ENCODE assay signal across 9 mouse cellular contexts in the genomic region with DNA sequence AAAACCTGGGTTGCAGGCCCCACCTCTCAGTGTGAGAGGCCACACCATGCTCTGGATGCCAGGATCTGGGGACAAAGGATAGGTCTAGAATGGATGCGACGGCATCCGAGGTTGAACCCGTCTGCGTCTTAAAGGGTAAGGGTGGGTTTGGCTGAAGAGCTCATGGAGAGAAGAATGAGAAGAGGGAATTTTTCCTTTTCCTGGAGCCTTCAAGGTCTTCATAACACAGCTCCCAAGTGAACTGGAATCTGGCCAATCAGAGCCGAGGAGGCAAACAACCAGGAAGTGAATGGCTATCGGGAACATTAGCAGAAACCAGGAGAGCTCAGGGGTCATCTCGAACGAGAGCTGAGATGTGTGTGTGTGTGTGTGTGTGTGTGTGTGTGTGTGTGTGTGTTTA.
A peak's percentile ranks its signal among the peaks of the same experiment; 100 is the strongest.
DNase-seq lines count a peak whose midpoint lies in the region; ATAC-seq and TF ChIP-seq lines count a peak whose summit lies in the region.
"Had no signal": no experiment of that assay in that cellular context is flagged by ENCODE, and none has a peak within 500 bp of the region (broad histone marks: within the 10 kb centered on the region; RNA-seq: fewer than 3 reads in every experiment).

No protein-coding gene starts in this region.

- no peak overlapping the region for H3K9ac ChIP-seq in midbrain, embryonic 12.5 days (replicated peaks)
- no peak overlapping the region for H3K9ac ChIP-seq in midbrain, embryonic 15.5 days
- H3K9ac ChIP-seq in hindbrain, embryonic 16.5 days (ENCODE audit: low read depth, low read length): no peak overlapping the region
- H3K9ac ChIP-seq: neural tube, embryonic 12.5 days had no signal

- WGBS in midbrain, embryonic 12.5 days: 83% methylated on average over 9 of the region's 9 CpGs
- 84% methylated on average over 9 of the region's 9 CpGs for WGBS in midbrain, embryonic 15.5 days
- WGBS in hindbrain, embryonic 16.5 days: 60% methylated on average over 9 of the region's 9 CpGs
- WGBS in thymus, adult 2 months: 89% methylated on average over 9 of the region's 9 CpGs

- peak; percentile 32 for DNase-seq in brain, embryonic 14.5 days (ENCODE audit: low read depth)
- DNase-seq in lung, postnatal 14 days: peak; percentile 47
- no peak for DNase-seq in thymus, adult 2 months
- no peak for DNase-seq in layer of hippocampus, postnatal 25 days (ENCODE audit: extremely low spot score in 1 of 2, low spot score in 1 of 2)
- no peak for DNase-seq in left cerebral cortex, adult 11 months (ENCODE audit: low spot score)

- no peaks in the 10 kb centered on the region for H3K9me3 ChIP-seq in midbrain, embryonic 12.5 days
- H3K9me3 ChIP-seq in midbrain, embryonic 15.5 days: no peaks in the 10 kb centered on the region
- H3K9me3 ChIP-seq in hindbrain, embryonic 16.5 days (ENCODE audit: control insufficient read depth, low read length): no peaks in the 10 kb centered on the region
- H3K9me3 ChIP-seq: neural tube, embryonic 12.5 days had no signal

- TF ChIP-seq POLR2A in brain, embryonic 14.5 days (IDR thresholded peaks at IDR 0.05; ENCODE audit: borderline replicate concordance, extremely low read depth, insufficient read depth, insufficient read length, poor library complexity, severe bottlenecking): no peak
- TF ChIP-seq POLR2A in thymus, adult 2 months (IDR thresholded peaks at IDR 0.05; ENCODE audit: control insufficient read depth, extremely low read depth, insufficient read depth, low read length, poor library complexity): no peak

- 0 out of 2 replicates have a peak, but pooled peaks cover 7% of the 10 kb centered on the region for H3K4me1 ChIP-seq in midbrain, embryonic 12.5 days
- H3K4me1 ChIP-seq in midbrain, embryonic 15.5 days: peaks cover 4% of the 10 kb centered on the region; the same call in 1 of the 2 replicates
- peaks cover 5% of the 10 kb centered on the region; the same call in 1 of the 2 replicates for H3K4me1 ChIP-seq in hindbrain, embryonic 16.5 days (ENCODE audit: control insufficient read depth, insufficient read depth, low read depth, low read length)
- H3K4me1 ChIP-seq in thymus, adult 2 months (replicated peaks; ENCODE audit: control insufficient read depth, insufficient read depth, low read length): no peaks in the 10 kb centered on the region
- H3K4me1 ChIP-seq: neural tube, embryonic 12.5 days had no signal

- no peaks in the 10 kb centered on the region for H3K36me3 ChIP-seq in midbrain, embryonic 12.5 days
- no peaks in the 10 kb centered on the region for H3K36me3 ChIP-seq in midbrain, embryonic 15.5 days (replicated peaks)
- no peaks in the 10 kb centered on the region for H3K36me3 ChIP-seq in hindbrain, embryonic 16.5 days (ENCODE audit: control insufficient read depth, insufficient read depth, low read length)
- no peaks in the 10 kb centered on the region for H3K36me3 ChIP-seq in thymus, adult 2 months (ENCODE audit: control insufficient read depth, insufficient read depth, low read length)
- H3K36me3 ChIP-seq: neural tube, embryonic 12.5 days had no signal

- no peak overlapping the region for H3K4me2 ChIP-seq in midbrain, embryonic 12.5 days (replicated peaks)
- H3K4me2 ChIP-seq in midbrain, embryonic 15.5 days: no peak overlapping the region
- H3K4me2 ChIP-seq in hindbrain, embryonic 16.5 days (ENCODE audit: low read length): 0 out of 2 replicates have a peak overlapping the region, but pooled peaks have one; percentile 15
- H3K4me2 ChIP-seq: neural tube, embryonic 12.5 days had no signal

- 0 out of 2 replicates have a peak, but pooled peaks have one; percentile 9 for ATAC-seq in midbrain, embryonic 12.5 days (ENCODE audit: low FRiP score, low read depth)
- no peak for ATAC-seq in midbrain, embryonic 15.5 days (replicated peaks)
- no peak for ATAC-seq in hindbrain, embryonic 16.5 days

- no peak overlapping the region for H3K4me3 ChIP-seq in midbrain, embryonic 12.5 days
- H3K4me3 ChIP-seq in midbrain, embryonic 15.5 days: no peak overlapping the region
- H3K4me3 ChIP-seq in hindbrain, embryonic 16.5 days (ENCODE audit: low read length): no peak overlapping the region
- no peak overlapping the region for H3K4me3 ChIP-seq in thymus, adult 2 months (ENCODE audit: control insufficient read depth, insufficient read depth, low read length)
- H3K4me3 ChIP-seq: neural tube, embryonic 12.5 days had no signal

- TF ChIP-seq CTCF in brain, embryonic 14.5 days (IDR thresholded peaks at IDR 0.05; ENCODE audit: borderline replicate concordance, extremely low read depth, insufficient read depth, insufficient read length): no peak
- no peak for TF ChIP-seq CTCF in thymus, adult 2 months (IDR thresholded peaks at IDR 0.05; ENCODE audit: borderline replicate concordance, control insufficient read depth, extremely low read depth, insufficient read depth, low read length, poor library complexity)

- no peak overlapping the region for H3K27ac ChIP-seq in midbrain, embryonic 12.5 days (replicated peaks)
- no peak overlapping the region for H3K27ac ChIP-seq in midbrain, embryonic 15.5 days
- H3K27ac ChIP-seq in hindbrain, embryonic 16.5 days (ENCODE audit: low read depth, low read length): no peak overlapping the region
- H3K27ac ChIP-seq in thymus, adult 2 months (ENCODE audit: control insufficient read depth, insufficient read depth, low read length): no peak overlapping the region
- H3K27ac ChIP-seq: neural tube, embryonic 12.5 days had no signal

- peaks cover 36% of the 10 kb centered on the region for H3K27me3 ChIP-seq in midbrain, embryonic 12.5 days
- H3K27me3 ChIP-seq in midbrain, embryonic 15.5 days (replicated peaks): peaks cover 37% of the 10 kb centered on the region
- peaks cover 31% of the 10 kb centered on the region for H3K27me3 ChIP-seq in hindbrain, embryonic 16.5 days (replicated peaks; ENCODE audit: control insufficient read depth, insufficient read depth, low read length)
- H3K27me3 ChIP-seq in thymus, adult 2 months (ENCODE audit: control insufficient read depth, insufficient read depth, low read length): peaks cover 4% of the 10 kb centered on the region; the same call in 1 of the 2 replicates

Comparison
In these comparisons a context has a peak if more than half of its experiments do, and no peak if none do; other contexts are left out.
1. DNase-seq: peak in brain, embryonic 14.5 days (single experiment) and lung, postnatal 14 days (single experiment); none in thymus, adult 2 months (single experiment), layer of hippocampus, postnatal 25 days (0 of 2) and left cerebral cortex, adult 11 months (single experiment).